Mouse (Mus musculus): ENCODE results near the gene Grin2a. TPM values are rescaled to one million over a fixed set of nuclear protein-coding genes. Genes with fewer than 3 reads are reported as not detected.

The Grin2a gene
- polyA plus RNA-seq, 1 experiment from 2014 or later, result 2.7 TPM

DNA sequence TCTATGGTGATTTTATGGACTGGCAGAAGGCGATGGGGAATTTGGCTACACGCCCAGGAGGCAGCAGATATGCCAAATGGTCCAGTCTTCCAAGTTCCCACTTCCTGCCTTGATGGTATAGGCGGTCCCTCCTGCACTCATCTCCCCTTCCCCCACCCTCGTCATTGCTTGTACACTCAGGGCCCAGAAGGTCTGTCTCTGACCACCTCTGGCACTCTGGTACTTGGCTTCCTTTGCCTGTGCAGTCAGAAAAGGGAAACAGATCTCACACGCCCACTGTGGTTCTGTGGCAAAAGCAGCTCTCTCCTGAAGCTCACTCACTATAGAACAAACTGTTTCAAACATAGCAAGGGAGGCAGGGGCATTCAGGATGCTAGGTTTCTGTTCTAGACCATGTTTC lies 227.0 kb downstream of the Grin2a start:
- no peak overlapping the region for H3K27ac ChIP-seq
- H3K27me3 ChIP-seq, result no peaks in the 10 kb centered on the region
- WGBS, result 49% methylated on average over 5 of the region's 5 CpGs
- no peaks in the 10 kb centered on the region for H3K9me3 ChIP-seq
- no peak overlapping the region for H3K9ac ChIP-seq
- no peak overlapping the region for H3K4me3 ChIP-seq
- H3K4me1 ChIP-seq, result peaks cover 3% of the 10 kb centered on the region; the same call in 1 of the 2 replicates
- H3K36me3 ChIP-seq, result no peaks in the 10 kb centered on the region
- H3K4me2 ChIP-seq, result no peak overlapping the region
- no peak for ATAC-seq (ENCODE audit: insufficient number of reproducible peaks, low FRiP score, low TSS enrichment, low read depth)

DNA sequence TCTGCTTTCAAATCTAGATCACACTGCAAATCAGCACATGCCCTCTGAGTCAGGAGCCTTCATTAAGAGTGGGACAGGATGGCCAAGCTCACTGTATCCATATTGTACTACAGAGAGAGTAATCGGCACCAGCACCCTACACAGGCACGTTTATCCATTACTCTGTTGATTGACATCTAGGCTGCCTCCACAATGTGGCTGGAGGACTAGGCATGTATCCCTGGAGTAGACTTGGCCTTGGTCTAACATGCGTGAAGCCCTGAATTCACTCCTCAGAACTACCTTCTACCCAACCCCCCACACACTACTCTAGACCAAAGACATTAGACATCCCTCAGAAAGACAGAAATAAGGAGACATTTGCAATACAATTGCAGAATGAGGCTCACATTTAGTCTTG lies 227.4 kb downstream of the Grin2a start:
- peaks cover 3% of the 10 kb centered on the region; the same call in 1 of the 2 replicates for H3K4me1 ChIP-seq
- no peak for ATAC-seq (ENCODE audit: insufficient number of reproducible peaks, low FRiP score, low TSS enrichment, low read depth)
- no peaks in the 10 kb centered on the region for H3K36me3 ChIP-seq
- no peaks in the 10 kb centered on the region for H3K27me3 ChIP-seq
- H3K9me3 ChIP-seq, result no peaks in the 10 kb centered on the region
- H3K4me2 ChIP-seq, result no peak overlapping the region
- 85% methylated on average over 3 of the region's 3 CpGs for WGBS
- no peak overlapping the region for H3K9ac ChIP-seq
- H3K27ac ChIP-seq, result no peak overlapping the region
- no peak overlapping the region for H3K4me3 ChIP-seq

DNA sequence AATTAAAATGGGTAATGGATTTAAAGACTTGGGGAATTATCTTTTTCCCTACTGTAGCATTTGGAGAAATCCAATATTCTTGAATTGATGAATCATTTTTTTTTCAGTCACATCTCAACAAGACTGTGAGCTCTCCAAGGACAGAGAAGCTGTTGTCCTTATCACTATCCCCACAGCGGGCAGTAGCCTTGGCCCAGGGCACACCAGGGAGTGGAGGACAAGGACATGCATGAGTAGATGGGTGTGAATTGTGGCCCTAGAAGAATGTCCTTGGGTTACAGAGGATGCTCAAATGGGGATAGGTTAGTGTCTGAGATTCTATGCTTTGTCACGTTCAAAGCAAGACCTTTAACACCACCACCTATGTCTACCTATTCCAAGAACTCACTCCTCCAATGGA lies 231.3 kb downstream of the Grin2a start:
- ATAC-seq (ENCODE audit: insufficient number of reproducible peaks, low FRiP score, low TSS enrichment, low read depth), result no peak
- 84% methylated on average over 2 of the region's 2 CpGs for WGBS
- no peaks in the 10 kb centered on the region for H3K27me3 ChIP-seq
- H3K4me2 ChIP-seq, result no peak overlapping the region
- peaks cover 3% of the 10 kb centered on the region; the same call in 1 of the 2 replicates for H3K4me1 ChIP-seq
- H3K36me3 ChIP-seq, result no peaks in the 10 kb centered on the region
- no peaks in the 10 kb centered on the region for H3K9me3 ChIP-seq
- H3K9ac ChIP-seq, result no peak overlapping the region
- no peak overlapping the region for H3K27ac ChIP-seq
- H3K4me3 ChIP-seq, result no peak overlapping the region

DNA sequence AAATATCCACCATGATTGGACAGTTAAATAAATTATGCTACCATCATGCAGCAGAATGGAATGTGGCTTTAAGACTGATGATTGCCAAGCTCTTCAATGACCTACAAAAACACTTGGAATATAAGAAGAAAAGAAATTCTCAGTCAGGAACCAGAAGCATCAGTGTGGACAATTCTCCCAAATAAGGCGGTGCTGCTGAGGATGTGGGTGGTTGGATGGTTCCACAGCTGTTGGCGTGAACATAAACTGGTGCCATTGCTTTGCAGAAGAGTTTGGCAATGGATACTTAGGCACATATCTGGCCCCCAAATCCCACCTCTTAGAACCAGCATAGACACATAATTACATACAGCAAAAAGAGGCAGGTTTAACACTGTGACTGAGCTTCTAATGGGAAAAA lies 235.0 kb downstream of the Grin2a start:
- Histone ChIP-seq H3K9ac (no peak overlapping the region), H3K9me3 (no peaks in the 10 kb centered on the region), H3K4me3 (no peak overlapping the region), H3K36me3 (no peaks in the 10 kb centered on the region), H3K27me3 (no peaks in the 10 kb centered on the region), H3K4me1 (peaks cover 3% of the 10 kb centered on the region; the same call in 1 of the 2 replicates), H3K4me2 (no peak overlapping the region), H3K27ac (no peak overlapping the region)
- ATAC-seq (ENCODE audit: insufficient number of reproducible peaks, low FRiP score, low TSS enrichment, low read depth), result no peak
- WGBS, result 85% methylated on average over 2 of the region's 2 CpGs

GRCm38 (mm10) chr16:9756849-9757248 lies 238.5 kb downstream of the Grin2a start:
- ATAC-seq (ENCODE audit: insufficient number of reproducible peaks, low FRiP score, low TSS enrichment, low read depth), result no peak
- no peak overlapping the region for H3K27ac ChIP-seq

GRCm38 (mm10) chr16:9754061-9754460 lies 241.3 kb downstream of the Grin2a start:
- Histone ChIP-seq H3K9ac (no peak overlapping the region), H3K36me3 (no peaks in the 10 kb centered on the region), H3K27ac (no peak overlapping the region), H3K4me3 (no peak overlapping the region), H3K9me3 (no peaks in the 10 kb centered on the region), H3K4me1 (peaks cover 3% of the 10 kb centered on the region; the same call in 1 of the 2 replicates), H3K27me3 (no peaks in the 10 kb centered on the region), H3K4me2 (no peak overlapping the region)
- no peak for ATAC-seq (ENCODE audit: insufficient number of reproducible peaks, low FRiP score, low TSS enrichment, low read depth)
- WGBS, result 79% methylated on average over 5 of the region's 5 CpGs

More at GRCm38 (mm10) chr16:9756849-9757248, 238.5 kb downstream of the Grin2a start:
- Histone ChIP-seq H3K4me1 (peaks cover 3% of the 10 kb centered on the region; the same call in 1 of the 2 replicates), H3K36me3 (no peaks in the 10 kb centered on the region), H3K9ac (no peak overlapping the region), H3K9me3 (no peaks in the 10 kb centered on the region), H3K4me3 (no peak overlapping the region), H3K4me2 (no peak overlapping the region), H3K27me3 (no peaks in the 10 kb centered on the region)
- WGBS, result 60% methylated on average over 8 of the region's 8 CpGs

DNA sequence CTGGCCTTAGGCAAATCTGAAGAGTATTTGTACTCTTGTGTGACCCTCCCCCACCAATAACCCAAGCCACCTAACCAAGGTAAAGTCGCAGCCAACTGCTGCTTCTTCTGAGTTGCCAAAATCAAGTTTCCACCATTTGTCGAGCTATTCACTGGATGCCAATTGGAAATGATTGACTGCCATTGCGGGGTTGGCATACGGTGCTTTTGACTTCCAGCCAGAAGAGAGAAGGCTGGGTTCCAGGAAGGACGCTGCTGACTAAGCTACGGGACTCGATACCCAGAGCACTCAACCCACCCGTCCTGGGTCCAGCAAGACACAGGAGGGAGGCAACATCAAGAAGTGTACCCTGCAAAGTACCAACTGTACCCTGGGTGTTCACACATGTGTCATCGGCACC lies 242.3 kb downstream of the Grin2a start:
- Histone ChIP-seq H3K9me3 (no peaks in the 10 kb centered on the region), H3K27ac (no peak overlapping the region), H3K4me1 (peaks cover 3% of the 10 kb centered on the region; the same call in 1 of the 2 replicates), H3K36me3 (no peaks in the 10 kb centered on the region), H3K4me2 (no peak overlapping the region), H3K9ac (no peak overlapping the region), H3K4me3 (no peak overlapping the region), H3K27me3 (no peaks in the 10 kb centered on the region)
- WGBS, result 75% methylated on average over 9 of the region's 9 CpGs
- no peak for ATAC-seq (ENCODE audit: insufficient number of reproducible peaks, low FRiP score, low TSS enrichment, low read depth)

- Histone ChIP-seq H3K4me3 (no peak overlapping the region), H3K4me2 (no peak overlapping the region), H3K9ac (no peak overlapping the region), H3K27me3 (no peaks in the 10 kb centered on the region), H3K4me1 (peaks cover 3% of the 10 kb centered on the region; the same call in 1 of the 2 replicates), H3K27ac (no peak overlapping the region), H3K36me3 (no peaks in the 10 kb centered on the region), H3K9me3 (no peaks in the 10 kb centered on the region)
- ATAC-seq (ENCODE audit: insufficient number of reproducible peaks, low FRiP score, low TSS enrichment, low read depth), result no peak
- WGBS, result 81% methylated on average over 8 of the region's 8 CpGs
Observed at GRCm38 (mm10) chr16:9752600-9752999, 242.8 kb downstream of the Grin2a start.

GRCm38 (mm10) chr16:9751045-9751569 lies 244.3 kb downstream of the Grin2a start:
- WGBS, result 77% methylated on average over 11 of the region's 11 CpGs
- H3K27me3 ChIP-seq, result no peaks in the 10 kb centered on the region
- H3K27ac ChIP-seq, result no peak overlapping the region
- no peaks in the 10 kb centered on the region for H3K9me3 ChIP-seq
- no peaks in the 10 kb centered on the region for H3K36me3 ChIP-seq
- no peak overlapping the region for H3K4me2 ChIP-seq
- H3K9ac ChIP-seq, result no peak overlapping the region
- peaks cover 3% of the 10 kb centered on the region; the same call in 1 of the 2 replicates for H3K4me1 ChIP-seq
- H3K4me3 ChIP-seq, result no peak overlapping the region
- no peak for ATAC-seq (ENCODE audit: insufficient number of reproducible peaks, low FRiP score, low TSS enrichment, low read depth)

DNA sequence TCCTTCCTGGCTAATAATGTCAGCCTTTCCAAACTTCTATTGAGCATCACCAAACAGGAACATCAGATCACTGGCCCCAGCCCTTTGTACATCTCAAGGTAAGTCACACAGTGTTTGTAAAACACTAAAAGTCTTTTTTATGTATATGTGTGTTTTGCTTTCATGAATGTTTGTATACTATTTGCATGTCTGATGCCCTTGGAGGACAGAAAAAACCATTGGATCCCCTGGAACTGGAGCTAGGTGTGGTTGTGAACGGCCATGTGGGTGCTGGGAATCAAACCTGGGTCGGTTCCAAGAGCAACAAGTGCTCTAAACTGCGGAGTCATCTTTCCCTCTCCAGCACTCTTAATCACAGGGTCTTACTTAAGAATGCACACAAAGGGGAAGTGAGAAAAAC lies 245.7 kb downstream of the Grin2a start:
- H3K4me2 ChIP-seq, result no peak overlapping the region
- no peaks in the 10 kb centered on the region for H3K9me3 ChIP-seq
- ATAC-seq (ENCODE audit: insufficient number of reproducible peaks, low FRiP score, low TSS enrichment, low read depth), result no peak
- no peaks in the 10 kb centered on the region for H3K4me1 ChIP-seq
- 85% methylated on average over 3 of the region's 3 CpGs for WGBS
- no peaks in the 10 kb centered on the region for H3K36me3 ChIP-seq
- H3K9ac ChIP-seq, result no peak overlapping the region
- H3K27me3 ChIP-seq, result no peaks in the 10 kb centered on the region
- no peak overlapping the region for H3K4me3 ChIP-seq
- H3K27ac ChIP-seq, result no peak overlapping the region

GRCm38 (mm10) chr16:9742443-9742842 lies 252.9 kb downstream of the Grin2a start:
- 84% methylated on average over 6 of the region's 6 CpGs for WGBS
- no peak overlapping the region for H3K4me2 ChIP-seq
- H3K27ac ChIP-seq, result no peak overlapping the region

GRCm38 (mm10) chr16:9738679-9739078 lies 256.7 kb downstream of the Grin2a start:
- no peak overlapping the region for H3K27ac ChIP-seq
- H3K4me1 ChIP-seq, result no peaks in the 10 kb centered on the region
- H3K4me3 ChIP-seq, result no peak overlapping the region
- H3K9ac ChIP-seq, result no peak overlapping the region
- no peaks in the 10 kb centered on the region for H3K9me3 ChIP-seq
- no peak for ATAC-seq (ENCODE audit: insufficient number of reproducible peaks, low FRiP score, low TSS enrichment, low read depth)
- H3K4me2 ChIP-seq, result no peak overlapping the region
- H3K27me3 ChIP-seq, result no peaks in the 10 kb centered on the region
- H3K36me3 ChIP-seq, result no peaks in the 10 kb centered on the region
- 84% methylated on average over 6 of the region's 6 CpGs for whole genome bisulfite sequencing

More at GRCm38 (mm10) chr16:9742443-9742842, 252.9 kb downstream of the Grin2a start:
- Histone ChIP-seq H3K36me3 (no peaks in the 10 kb centered on the region), H3K4me1 (no peaks in the 10 kb centered on the region), H3K9me3 (no peaks in the 10 kb centered on the region), H3K4me3 (no peak overlapping the region), H3K27me3 (no peaks in the 10 kb centered on the region), H3K9ac (no peak overlapping the region)
- no peak for ATAC-seq (ENCODE audit: insufficient number of reproducible peaks, low FRiP score, low TSS enrichment, low read depth)

DNA sequence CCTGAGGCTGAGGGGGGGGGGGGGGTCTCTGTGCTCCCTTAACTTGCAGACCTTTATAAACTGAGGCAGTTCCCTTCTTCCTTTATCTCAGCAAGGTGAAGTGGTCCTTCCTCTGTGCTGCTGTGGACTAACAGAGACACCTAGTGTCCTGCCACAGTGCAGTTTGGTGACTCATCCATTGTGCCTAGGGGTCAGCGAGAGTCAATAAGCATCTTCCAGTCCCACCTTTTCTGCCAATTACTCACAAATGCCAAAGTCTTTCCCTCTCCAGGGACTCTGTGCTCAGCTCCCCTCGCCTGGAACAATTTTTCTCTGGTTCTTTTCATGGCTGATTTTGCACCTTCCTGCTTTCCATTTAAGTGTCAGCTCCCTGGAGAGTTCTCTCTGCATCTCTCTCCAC lies 258.2 kb downstream of the Grin2a start:
- Histone ChIP-seq H3K4me1 (no peaks in the 10 kb centered on the region), H3K9me3 (no peaks in the 10 kb centered on the region), H3K36me3 (no peaks in the 10 kb centered on the region), H3K4me3 (no peak overlapping the region), H3K4me2 (no peak overlapping the region), H3K27me3 (no peaks in the 10 kb centered on the region), H3K27ac (no peak overlapping the region), H3K9ac (no peak overlapping the region)
- ATAC-seq (ENCODE audit: insufficient number of reproducible peaks, low FRiP score, low TSS enrichment, low read depth), result no peak
- WGBS, result 33% methylated on average over 2 of the region's 2 CpGs

All from limb, embryonic 15.5 days (tissue).